Mouse (Mus musculus): ENCODE measurements around the gene Dclre1c. TPM values are rescaled to one million over a fixed set of nuclear protein-coding genes. Genes with fewer than 3 reads are reported as not detected.

The Dclre1c gene
- polyA plus RNA-seq, 1 experiment = 1.5 TPM

DNA sequence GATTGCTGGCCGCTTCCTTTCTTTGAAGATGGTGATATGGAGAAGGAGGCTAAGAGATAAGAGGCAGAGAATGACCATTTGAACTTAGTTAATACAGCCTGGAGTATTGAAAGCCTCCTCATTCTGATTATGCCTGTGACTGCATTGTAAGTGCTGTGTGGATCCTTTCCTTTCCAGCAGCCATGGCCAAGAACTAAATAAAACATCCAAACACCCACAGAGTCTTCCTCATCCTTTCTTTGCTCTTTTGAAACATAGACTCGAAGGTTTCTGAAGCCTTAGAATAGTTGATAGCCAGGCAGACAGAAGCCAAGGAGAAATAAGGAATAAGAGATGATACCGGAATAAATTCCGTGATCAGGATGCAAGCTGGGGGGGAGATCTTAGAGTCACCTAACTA is 17.9 kb upstream of the Dclre1c start:
- no peak overlapping the region for H3ac ChIP-seq (ENCODE audit: control insufficient read depth, insufficient read length)
- H3K4me2 ChIP-seq (ENCODE audit: low read depth) = no peak overlapping the region
- peaks cover 29% of the 10 kb centered on the region for H3K27me3 ChIP-seq (ENCODE audit: control insufficient read depth, insufficient read depth, insufficient read length)
- no peaks in the 10 kb centered on the region for H3K79me2 ChIP-seq (ENCODE audit: control insufficient read depth, insufficient read depth)
- TF ChIP-seq E2F4 (IDR thresholded peaks at IDR 0.05; ENCODE audit: insufficient read depth) (no peak), USF1 (IDR thresholded peaks at IDR 0.05; ENCODE audit: low read depth) (no peak), CEBPB (IDR thresholded peaks at IDR 0.05; ENCODE audit: insufficient read depth, poor library complexity, severe bottlenecking) (no peak), MYOD1 (IDR thresholded peaks at IDR 0.05; ENCODE audit: control insufficient read depth in 1 of 3, insufficient read length in 2 of 3, low read depth in 2 of 3) (no peak), SRF (IDR thresholded peaks at IDR 0.05; ENCODE audit: control insufficient read depth, insufficient read length, low read depth) (no peak), TCF12 (IDR thresholded peaks at IDR 0.05; ENCODE audit: insufficient read depth, poor library complexity, severe bottlenecking) (no peak), POLR2A (IDR thresholded peaks at IDR 0.05; ENCODE audit: insufficient read length, low read depth) (no peak), MAX (IDR thresholded peaks at IDR 0.05; ENCODE audit: low read depth) (no peak), REST (IDR thresholded peaks at IDR 0.05; ENCODE audit: insufficient read depth, insufficient read length) (no peak), MYOG (IDR thresholded peaks at IDR 0.05; ENCODE audit: control insufficient read depth in 1 of 3, insufficient read depth in 1 of 3, insufficient read length in 2 of 3, low read depth in 2 of 3) (no peak), TCF3 (IDR thresholded peaks at IDR 0.05; ENCODE audit: insufficient read length, low read depth) (no peak), POLR2AphosphoS2 (IDR thresholded peaks at IDR 0.05; ENCODE audit: insufficient read length, low read depth) (no peak)
- H3K36me3 ChIP-seq (ENCODE audit: control insufficient read depth, insufficient read depth) = no peaks in the 10 kb centered on the region
- H3K4me3 ChIP-seq = no peak overlapping the region

GRCm38 (mm10) chr2:3407756-3408155 is 16.2 kb upstream of the Dclre1c start:
- Histone ChIP-seq H3K36me3 (ENCODE audit: control insufficient read depth, insufficient read depth) (no peaks in the 10 kb centered on the region), H3ac (ENCODE audit: control insufficient read depth, insufficient read length) (no peak overlapping the region), H3K4me2 (ENCODE audit: low read depth) (no peak overlapping the region), H3K27me3 (ENCODE audit: control insufficient read depth, insufficient read depth, insufficient read length) (peaks cover 26% of the 10 kb centered on the region), H3K79me2 (ENCODE audit: control insufficient read depth, insufficient read depth) (no peaks in the 10 kb centered on the region), H3K4me3 (no peak overlapping the region)
- TF ChIP-seq POLR2AphosphoS2 (IDR thresholded peaks at IDR 0.05; ENCODE audit: insufficient read length, low read depth) = no peak
- no peak for TF ChIP-seq MAX (IDR thresholded peaks at IDR 0.05; ENCODE audit: low read depth)
- no peak for TF ChIP-seq REST (IDR thresholded peaks at IDR 0.05; ENCODE audit: insufficient read depth, insufficient read length)
- TF ChIP-seq CEBPB (IDR thresholded peaks at IDR 0.05; ENCODE audit: insufficient read depth, poor library complexity, severe bottlenecking) = no peak
- no peak for TF ChIP-seq SRF (IDR thresholded peaks at IDR 0.05; ENCODE audit: control insufficient read depth, insufficient read length, low read depth)
- no peak for TF ChIP-seq TCF12 (IDR thresholded peaks at IDR 0.05; ENCODE audit: insufficient read depth, poor library complexity, severe bottlenecking)

DNA sequence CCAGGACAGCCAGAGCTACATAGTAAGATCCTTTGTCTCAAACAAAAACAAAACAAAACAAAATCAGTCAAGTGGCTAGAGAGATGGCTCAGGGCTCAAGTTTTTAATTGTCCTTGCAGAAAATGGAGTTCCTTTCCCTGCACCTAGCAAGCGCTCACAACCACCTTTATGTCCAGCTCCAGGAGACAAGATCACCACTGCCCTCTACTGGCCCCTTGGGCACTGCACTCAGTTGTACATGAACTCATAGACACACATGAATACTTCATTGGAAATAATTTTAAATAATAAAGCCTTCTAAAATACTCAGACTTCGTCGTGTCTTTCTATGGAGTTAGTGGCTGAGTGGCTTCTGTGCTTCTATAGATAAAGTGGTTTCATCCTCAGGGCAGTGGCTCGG is 9.7 kb upstream of the Dclre1c start:
- H3K4me3 ChIP-seq = no peak overlapping the region
- H3K79me2 ChIP-seq (ENCODE audit: control insufficient read depth, insufficient read depth) = no peaks in the 10 kb centered on the region
- H3K36me3 ChIP-seq (ENCODE audit: control insufficient read depth, insufficient read depth) = no peaks in the 10 kb centered on the region
- no peak overlapping the region for H3ac ChIP-seq (ENCODE audit: control insufficient read depth, insufficient read length)
- TF ChIP-seq REST (IDR thresholded peaks at IDR 0.05; ENCODE audit: insufficient read depth, insufficient read length) (no peak), MYOG (IDR thresholded peaks at IDR 0.05; ENCODE audit: control insufficient read depth in 1 of 3, insufficient read depth in 1 of 3, insufficient read length in 2 of 3, low read depth in 2 of 3) (no peak), POLR2A (IDR thresholded peaks at IDR 0.05; ENCODE audit: insufficient read length, low read depth) (no peak), USF1 (IDR thresholded peaks at IDR 0.05; ENCODE audit: low read depth) (no peak), SRF (IDR thresholded peaks at IDR 0.05; ENCODE audit: control insufficient read depth, insufficient read length, low read depth) (no peak), CEBPB (IDR thresholded peaks at IDR 0.05; ENCODE audit: insufficient read depth, poor library complexity, severe bottlenecking) (no peak), TCF12 (IDR thresholded peaks at IDR 0.05; ENCODE audit: insufficient read depth, poor library complexity, severe bottlenecking) (no peak), MYOD1 (IDR thresholded peaks at IDR 0.05; ENCODE audit: control insufficient read depth in 1 of 3, insufficient read length in 2 of 3, low read depth in 2 of 3) (no peak), MAX (IDR thresholded peaks at IDR 0.05; ENCODE audit: low read depth) (no peak), POLR2AphosphoS2 (IDR thresholded peaks at IDR 0.05; ENCODE audit: insufficient read length, low read depth) (no peak), TCF3 (IDR thresholded peaks at IDR 0.05; ENCODE audit: insufficient read length, low read depth) (no peak), E2F4 (IDR thresholded peaks at IDR 0.05; ENCODE audit: insufficient read depth) (no peak)
- H3K4me2 ChIP-seq (ENCODE audit: low read depth) = no peak overlapping the region
- peaks cover 28% of the 10 kb centered on the region for H3K27me3 ChIP-seq (ENCODE audit: control insufficient read depth, insufficient read depth, insufficient read length)

GRCm38 (mm10) chr2:3415676-3416075 is 8.3 kb upstream of the Dclre1c start:
- H3K36me3 ChIP-seq (ENCODE audit: control insufficient read depth, insufficient read depth) = no peaks in the 10 kb centered on the region
- no peak overlapping the region for H3ac ChIP-seq (ENCODE audit: control insufficient read depth, insufficient read length)
- no peak overlapping the region for H3K4me3 ChIP-seq
- peaks cover 21% of the 10 kb centered on the region for H3K27me3 ChIP-seq (ENCODE audit: control insufficient read depth, insufficient read depth, insufficient read length)
- H3K4me2 ChIP-seq (ENCODE audit: low read depth) = no peak overlapping the region
- no peaks in the 10 kb centered on the region for H3K79me2 ChIP-seq (ENCODE audit: control insufficient read depth, insufficient read depth)
- TF ChIP-seq E2F4 (IDR thresholded peaks at IDR 0.05; ENCODE audit: insufficient read depth) = no peak
- no peak for TF ChIP-seq MAX (IDR thresholded peaks at IDR 0.05; ENCODE audit: low read depth)
- TF ChIP-seq USF1 (IDR thresholded peaks at IDR 0.05; ENCODE audit: low read depth) = no peak
- no peak for TF ChIP-seq TCF12 (IDR thresholded peaks at IDR 0.05; ENCODE audit: insufficient read depth, poor library complexity, severe bottlenecking)
- TF ChIP-seq POLR2A (IDR thresholded peaks at IDR 0.05; ENCODE audit: insufficient read length, low read depth) = no peak
- no peak for TF ChIP-seq MYOD1 (IDR thresholded peaks at IDR 0.05; ENCODE audit: control insufficient read depth in 1 of 3, insufficient read length in 2 of 3, low read depth in 2 of 3)
- TF ChIP-seq CEBPB (IDR thresholded peaks at IDR 0.05; ENCODE audit: insufficient read depth, poor library complexity, severe bottlenecking) = no peak
- no peak for TF ChIP-seq REST (IDR thresholded peaks at IDR 0.05; ENCODE audit: insufficient read depth, insufficient read length)
- no peak for TF ChIP-seq TCF3 (IDR thresholded peaks at IDR 0.05; ENCODE audit: insufficient read length, low read depth)
- no peak for TF ChIP-seq MYOG (IDR thresholded peaks at IDR 0.05; ENCODE audit: control insufficient read depth in 1 of 3, insufficient read depth in 1 of 3, insufficient read length in 2 of 3, low read depth in 2 of 3)
- TF ChIP-seq SRF (IDR thresholded peaks at IDR 0.05; ENCODE audit: control insufficient read depth, insufficient read length, low read depth) = no peak
